ENCODE assay signal across 7 mouse cellular contexts in genomic region chr6:91719042-91719747, GRCm38 (mm10). TPM values are rescaled to one million over a fixed set of nuclear protein-coding genes. Genes with fewer than 3 reads are reported as not detected.
DNase-seq lines count a peak whose midpoint lies in the region; ATAC-seq and TF ChIP-seq lines count a peak whose summit lies in the region.

No protein-coding gene starts in this region.

- peak; percentile 79 for DNase-seq in NIH3T3 (ENCODE audit: low read depth)
- peak; percentile 95 for DNase-seq in brain, embryonic 14.5 days (ENCODE audit: low read depth)
- DNase-seq in frontal cortex, postnatal 36 days (ENCODE audit: low spot score in 2 of 2), result peak; percentile 64 to 83
- peak; percentile 67 to 77 for DNase-seq in kidney, adult 8-10 months
- DNase-seq in limb, embryonic 14.5 days (ENCODE audit: low spot score), result no peak
- peak; percentile 82 to 88 for DNase-seq in right cerebral cortex, postnatal 10 days (ENCODE audit: low spot score in 2 of 2)
- no peak for DNase-seq in spleen, adult 12 weeks (ENCODE audit: low spot score)

- H3K9ac ChIP-seq in limb, embryonic 14.5 days (ENCODE audit: low read depth, low read length, severe bottlenecking), result no peak overlapping the region

- no peak overlapping the region for H3K4me2 ChIP-seq in limb, embryonic 14.5 days (replicated peaks; ENCODE audit: low read depth, low read length, severe bottlenecking)

- TF ChIP-seq POLR2A in brain, embryonic 14.5 days (IDR thresholded peaks at IDR 0.05; ENCODE audit: borderline replicate concordance, extremely low read depth, insufficient read depth, insufficient read length, poor library complexity, severe bottlenecking), result no peak
- TF ChIP-seq POLR2A in limb, embryonic 14.5 days (IDR thresholded peaks at IDR 0.05; ENCODE audit: borderline replicate concordance, extremely low read depth, insufficient read depth, insufficient read length), result no peak

- peaks cover 23% of the 10 kb centered on the region for H3K4me1 ChIP-seq in limb, embryonic 14.5 days (ENCODE audit: control insufficient read depth, insufficient read depth, low read length)

- H3K36me3 ChIP-seq in limb, embryonic 14.5 days (ENCODE audit: control insufficient read depth, insufficient read depth, low read length), result peaks cover 31% of the 10 kb centered on the region

- no peak for TF ChIP-seq CTCF in brain, embryonic 14.5 days (IDR thresholded peaks at IDR 0.05; ENCODE audit: borderline replicate concordance, extremely low read depth, insufficient read depth, insufficient read length)

- peak; percentile 39 for ATAC-seq in limb, embryonic 14.5 days (ENCODE audit: low FRiP score, low read depth)

- no peaks in the 10 kb centered on the region for H3K9me3 ChIP-seq in limb, embryonic 14.5 days (ENCODE audit: control insufficient read depth, low read length)

- 64% methylated on average over 6 of the region's 6 CpGs for WGBS in limb, embryonic 14.5 days

- no peaks in the 10 kb centered on the region for H3K27me3 ChIP-seq in limb, embryonic 14.5 days (ENCODE audit: control insufficient read depth, insufficient read depth, low read length)

- H3K27ac ChIP-seq in limb, embryonic 14.5 days (replicated peaks; ENCODE audit: low read depth, low read length), result peak overlapping the region; percentile 74

- no peak overlapping the region for H3K4me3 ChIP-seq in limb, embryonic 14.5 days (replicated peaks; ENCODE audit: low read length)

RNA-seq across cellular contexts. Expression of gene Slc6a6, which starts 35.3 kb away (rescaled TPM):
- 67.2 and 96.3 TPM in 2 replicates for polyA plus RNA-seq in brain, embryonic 14.5 days (2012; rRNA removed)
- polyA plus RNA-seq in limb, embryonic 14.5 days (2012; rRNA removed), result 43.3 and 54.4 TPM in 2 replicates
- polyA plus RNA-seq in limb, embryonic 14.5 days (2014; fragmentation: Nextera tagmentation; extraction: Ambion mirVana), result 41.2 and 44.2 TPM in 2 replicates

Comparison
In these comparisons a context has a peak if more than half of its experiments do, and no peak if none do; other contexts are left out.
1. DNase-seq: peak in NIH3T3 (single experiment), brain, embryonic 14.5 days (single experiment), frontal cortex, postnatal 36 days (2 of 2), kidney, adult 8-10 months (2 of 2) and right cerebral cortex, postnatal 10 days (2 of 2); none in limb, embryonic 14.5 days (single experiment) and spleen, adult 12 weeks (single experiment).